Mouse (Mus musculus) spleen, adult 2 months (tissue): ENCODE measurements around the gene 4930524B15Rik. TPM values are rescaled to one million over a fixed set of nuclear protein-coding genes. Genes with fewer than 3 reads are reported as not detected.

Experiments
- DNase-seq, 2 experiments: peaks; one replicate each; pipeline versions ENCODE4 v3.0.0 to v3.0.0-alpha.2; 2012 to 2021; ENCODE audit warnings: low spot score in 2 of 2, low read depth in 1 of 2
- H3K27ac ChIP-seq: fragments of 200-500 bp; 2 replicates; pipeline ENCODE4 v1.5.1; 2012; ENCODE audit warnings: low read length, inconsistent platforms; ENCODE audit not compliant: insufficient read depth
- H3K27me3 ChIP-seq: fragments of 200-500 bp; 2 replicates; pipeline ENCODE4 v1.6.1; 2012; ENCODE audit warnings: mild to moderate bottlenecking, moderate library complexity, low read length, inconsistent platforms; ENCODE audit not compliant: control insufficient read depth, insufficient read depth
- H3K36me3 ChIP-seq: fragments of 200-500 bp; 2 replicates; pipeline ENCODE4 v1.6.1; 2012; ENCODE audit warnings: mild to moderate bottlenecking, low read length, inconsistent platforms; ENCODE audit not compliant: control insufficient read depth, insufficient read depth
- H3K4me1 ChIP-seq: fragments of 200-500 bp; 2 replicates; pipeline ENCODE4 v1.6.1; 2011; ENCODE audit warnings: inconsistent platforms; ENCODE audit not compliant: control insufficient read depth, insufficient read depth, insufficient read length
- H3K4me3 ChIP-seq: fragments of 200-500 bp; 2 replicates; pipeline ENCODE4 v1.5.1; 2011; ENCODE audit warnings: mild to moderate bottlenecking, inconsistent platforms; ENCODE audit not compliant: insufficient read depth, insufficient read length; ENCODE audit errors: extremely low read depth
- CTCF ChIP-seq: fragments of 200-500 bp; IDR thresholded peaks from 2 replicates; pipeline ENCODE4 v1.5.1; 2011; ENCODE audit warnings: mild to moderate bottlenecking, inconsistent platforms; ENCODE audit not compliant: insufficient read depth, insufficient read length, insufficient replicate concordance; ENCODE audit errors: extremely low read depth
- POLR2A ChIP-seq: fragments of 200-500 bp; IDR thresholded peaks from 2 replicates; pipeline ENCODE4 v1.6.1; 2011; ENCODE audit warnings: low read depth, low read length, inconsistent platforms
- WGBS: fragments of 180-500 bp; shearing (Covaris S2); methylation state at CpG from one replicate; pipeline ENCODE4 v1.1.7; 2018; 5-methylcytosine and 5-hydroxymethylcytosine counted together
- polyA plus RNA-seq: library from polyadenylated mRNA; depleted of rRNA; stranded (reverse); fragments of >200 nt; gene quantifications from 2 replicates; pipeline ENCODE4 v1.2.3, GENCODE M21; 2012

Gene 4930524B15Rik
- polyA plus RNA-seq, 1 experiment = not detected

DNA sequence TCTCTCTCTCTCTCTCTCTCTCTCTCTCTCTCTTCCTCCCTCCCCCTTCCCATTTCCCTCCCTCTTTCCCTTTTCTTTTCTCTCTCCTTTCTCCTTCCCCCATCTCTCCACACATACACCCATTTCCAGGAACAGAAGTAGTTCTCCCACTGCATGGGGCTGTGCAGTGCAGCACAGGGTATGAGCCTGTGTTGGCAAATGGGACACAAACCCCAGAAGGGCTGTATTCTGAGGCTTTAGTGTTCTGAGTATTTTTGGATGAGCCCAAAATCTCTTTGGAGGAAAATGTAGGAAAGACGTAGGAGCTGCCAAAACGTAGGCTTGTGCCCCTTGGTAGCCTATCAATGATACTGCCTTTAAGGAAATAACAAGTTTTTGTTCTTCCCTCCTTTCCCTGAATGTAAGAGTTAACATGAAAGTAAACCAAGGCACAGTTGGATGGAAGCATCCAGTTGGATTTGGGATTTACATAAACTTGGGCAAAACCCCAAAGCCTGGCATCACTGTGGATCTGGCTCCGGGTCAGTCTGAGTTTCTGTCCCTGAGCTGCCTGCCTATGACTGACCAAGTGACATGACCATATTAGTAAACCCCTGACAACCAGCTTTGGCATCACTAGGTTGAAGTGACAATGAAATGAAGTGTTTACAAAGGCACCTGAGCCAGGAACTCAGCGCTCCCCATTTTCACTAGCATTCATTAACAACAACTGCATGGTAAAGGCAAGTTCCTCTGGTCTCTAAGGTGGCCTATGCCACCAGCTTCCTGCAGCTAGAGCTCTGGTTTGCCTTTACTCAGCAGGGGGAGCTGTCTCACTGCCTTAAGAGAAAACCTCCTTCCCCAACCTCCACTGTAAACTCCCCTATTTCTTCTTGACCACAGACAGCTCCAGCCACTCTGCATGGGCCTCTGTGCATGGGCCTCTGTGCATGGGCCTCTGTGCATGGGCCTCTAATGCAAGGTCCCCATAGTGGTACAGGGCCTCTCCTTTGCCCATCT is 23.5 kb upstream of the 4930524B15Rik start:
- no peak for DNase-seq
- 87% methylated on average over 4 of the region's 4 CpGs for WGBS
- Histone ChIP-seq H3K4me3 (no peak overlapping the region), H3K27ac (no peak overlapping the region), H3K4me1 (no peaks in the 10 kb centered on the region), H3K36me3 (no peaks in the 10 kb centered on the region), H3K27me3 (no peaks in the 10 kb centered on the region)
- TF ChIP-seq CTCF (peak; percentile 37; the same call in 1 of the 2 replicates), POLR2A (no peak)

DNA sequence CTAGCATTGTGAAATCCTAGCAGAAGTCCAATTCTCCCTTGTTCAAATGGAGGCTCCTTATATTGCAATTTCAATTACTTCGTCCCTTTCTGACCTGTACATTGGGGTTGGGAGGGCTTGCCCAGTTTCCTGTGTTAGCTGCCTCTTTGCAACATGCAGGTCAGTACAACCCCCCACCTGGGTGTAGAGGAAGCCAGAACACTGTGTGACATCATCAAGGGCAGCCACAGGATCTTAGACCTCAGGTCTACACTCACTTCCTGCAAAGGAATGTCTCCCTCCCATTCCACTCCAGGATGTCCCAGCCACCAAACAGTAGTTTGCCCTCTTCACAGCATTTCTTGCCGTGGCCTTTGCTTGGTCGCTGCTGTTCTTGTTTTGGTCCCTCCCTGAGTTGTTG is 19.9 kb upstream of the 4930524B15Rik start:
- 68% methylated on average over 3 of the region's 3 CpGs for WGBS
- Histone ChIP-seq H3K27ac (no peak overlapping the region), H3K4me3 (no peak overlapping the region), H3K4me1 (no peaks in the 10 kb centered on the region; the same call in 1 of the 2 replicates), H3K27me3 (no peaks in the 10 kb centered on the region), H3K36me3 (no peaks in the 10 kb centered on the region)
- no peak for DNase-seq
- TF ChIP-seq CTCF (no peak), POLR2A (no peak)

DNA sequence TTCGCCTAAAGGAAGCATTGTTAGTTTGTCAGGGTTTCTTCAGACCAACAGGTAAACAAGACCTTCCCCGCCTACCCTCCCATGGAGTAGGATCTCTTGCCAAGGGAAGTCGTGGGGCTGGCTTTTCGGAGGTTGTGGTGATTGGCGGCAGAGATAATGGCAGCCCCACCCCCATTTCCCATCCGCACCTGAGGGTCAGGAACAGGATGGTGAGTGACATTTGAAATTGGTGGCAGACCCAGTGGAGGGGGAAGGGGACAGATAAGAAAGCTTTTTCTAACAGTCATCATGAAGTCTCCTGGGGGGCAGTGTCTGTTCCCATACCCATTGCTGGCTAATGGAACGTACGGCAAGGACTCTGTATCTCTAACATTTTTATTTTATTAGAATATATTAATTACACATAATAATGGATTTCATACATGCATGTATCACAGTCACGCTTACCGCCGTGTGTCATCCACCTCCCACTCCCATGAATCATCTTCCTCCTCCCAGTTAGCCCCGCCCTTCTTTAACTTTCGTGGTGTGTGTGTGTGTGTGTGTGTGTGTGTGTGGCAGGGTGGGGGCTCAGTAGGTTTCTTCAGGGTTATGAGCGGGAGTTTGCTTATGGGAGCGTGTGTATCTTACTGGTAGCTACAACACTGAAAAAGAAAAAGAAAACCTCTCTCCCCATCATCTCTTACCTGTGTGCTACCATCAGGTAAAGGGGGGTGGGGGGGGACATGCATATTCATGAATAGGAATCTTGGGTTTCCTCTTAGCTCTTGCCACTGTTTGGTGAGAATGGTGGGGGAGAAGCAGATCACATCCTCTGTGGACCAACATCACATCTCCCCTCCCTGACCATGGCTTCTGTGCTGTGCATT is 16.7 kb upstream of the 4930524B15Rik start:
- no peaks in the 10 kb centered on the region; the same call in 1 of the 2 replicates for H3K4me1 ChIP-seq
- H3K27me3 ChIP-seq = no peaks in the 10 kb centered on the region
- no peaks in the 10 kb centered on the region for H3K36me3 ChIP-seq
- H3K4me3 ChIP-seq = peak overlapping the region; percentile 40
- 30% methylated on average over 15 of the region's 15 CpGs for WGBS
- DNase-seq = no peak
- TF ChIP-seq CTCF = no peak
- no peak for TF ChIP-seq POLR2A
- H3K27ac ChIP-seq = peak overlapping the region; percentile 15; the same call in 1 of the 2 replicates

DNA sequence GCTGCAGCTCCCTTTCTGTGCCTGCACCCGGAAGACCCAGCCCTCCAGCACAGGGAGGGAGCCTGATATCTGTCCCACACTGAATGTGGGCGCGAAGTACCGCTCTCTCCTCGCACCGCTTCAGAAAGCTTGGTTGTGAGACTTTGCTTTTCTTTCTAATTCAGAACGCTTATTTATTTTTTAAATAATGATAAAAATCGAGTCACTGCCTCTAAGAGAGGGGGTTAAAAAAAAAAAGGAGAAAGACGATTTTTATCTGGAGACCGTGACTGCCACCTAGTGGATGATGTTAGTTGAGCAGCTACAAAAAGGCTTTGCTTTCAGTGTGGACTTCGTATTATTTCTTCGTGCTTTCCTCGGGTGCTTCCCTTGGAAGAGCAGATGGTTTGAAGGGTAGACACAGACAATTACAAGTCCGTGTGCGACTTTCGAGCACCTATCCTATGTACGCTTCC is 16.0 kb upstream of the 4930524B15Rik start:
- H3K27me3 ChIP-seq = no peaks in the 10 kb centered on the region
- peak overlapping the region; percentile 15; the same call in 1 of the 2 replicates for H3K27ac ChIP-seq
- TF ChIP-seq POLR2A (no peak), CTCF (peak; percentile 41; the same call in 1 of the 2 replicates)
- H3K36me3 ChIP-seq = no peaks in the 10 kb centered on the region
- peak overlapping the region; percentile 40 for H3K4me3 ChIP-seq
- DNase-seq = peak; percentile 46 to 65
- no peaks in the 10 kb centered on the region; the same call in 1 of the 2 replicates for H3K4me1 ChIP-seq
- 1% methylated on average over 17 of the region's 17 CpGs for WGBS

DNA sequence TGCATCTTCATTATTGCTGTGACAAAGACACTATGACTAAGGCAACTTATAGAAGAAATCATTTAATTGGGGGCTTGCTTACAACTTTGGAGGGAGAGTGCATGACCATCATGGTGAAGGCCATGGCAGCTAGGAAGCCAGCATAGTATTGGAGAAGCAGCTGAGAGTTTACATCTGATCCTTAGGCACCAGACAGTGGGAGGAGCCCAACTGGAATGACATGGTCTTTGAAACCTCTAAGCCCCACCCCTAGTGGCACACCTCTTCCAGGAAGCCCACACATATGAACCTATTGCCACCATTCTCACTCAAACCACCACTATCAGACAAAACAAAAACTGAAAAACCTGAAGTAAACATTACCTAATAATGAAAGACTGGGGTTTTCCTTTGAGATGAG is 5.3 kb upstream of the 4930524B15Rik start:
- TF ChIP-seq POLR2A = no peak
- TF ChIP-seq CTCF = no peak
- no peaks in the 10 kb centered on the region for H3K36me3 ChIP-seq
- no peaks in the 10 kb centered on the region for H3K4me1 ChIP-seq
- H3K27ac ChIP-seq = no peak overlapping the region
- no peaks in the 10 kb centered on the region for H3K27me3 ChIP-seq
- no peak overlapping the region for H3K4me3 ChIP-seq
- DNase-seq = no peak

DNA sequence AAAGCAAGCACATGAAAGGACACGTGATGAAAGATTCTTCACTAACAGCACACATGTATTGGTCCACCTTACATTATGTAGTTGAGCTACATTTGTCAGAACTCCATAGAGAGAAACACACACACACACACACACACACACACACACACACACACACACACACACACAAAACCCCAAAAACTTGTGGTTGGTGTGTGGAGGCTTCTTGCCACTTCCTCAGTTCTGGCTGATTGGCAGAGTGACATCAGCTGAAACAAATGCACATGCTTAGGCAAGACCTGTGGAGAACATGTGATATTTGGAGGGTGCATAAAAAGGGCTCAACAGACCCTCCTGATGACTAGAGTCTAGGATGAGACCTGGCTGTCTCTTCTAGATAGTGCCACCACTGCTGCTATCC is 1.4 kb upstream of the 4930524B15Rik start:
- WGBS = 76% methylated on average over 1 of the region's 1 CpGs
- Histone ChIP-seq H3K4me3 (no peak overlapping the region), H3K4me1 (no peaks in the 10 kb centered on the region), H3K27me3 (no peaks in the 10 kb centered on the region), H3K27ac (no peak overlapping the region), H3K36me3 (no peaks in the 10 kb centered on the region)
- DNase-seq = no peak
- no peak for TF ChIP-seq CTCF
- no peak for TF ChIP-seq POLR2A
